Mouse (Mus musculus): Measurements from ENCODE around the gene Hat1.
A peak's percentile ranks its signal among the peaks of the same experiment; 100 is the strongest.

Hat1 gene

DNA sequence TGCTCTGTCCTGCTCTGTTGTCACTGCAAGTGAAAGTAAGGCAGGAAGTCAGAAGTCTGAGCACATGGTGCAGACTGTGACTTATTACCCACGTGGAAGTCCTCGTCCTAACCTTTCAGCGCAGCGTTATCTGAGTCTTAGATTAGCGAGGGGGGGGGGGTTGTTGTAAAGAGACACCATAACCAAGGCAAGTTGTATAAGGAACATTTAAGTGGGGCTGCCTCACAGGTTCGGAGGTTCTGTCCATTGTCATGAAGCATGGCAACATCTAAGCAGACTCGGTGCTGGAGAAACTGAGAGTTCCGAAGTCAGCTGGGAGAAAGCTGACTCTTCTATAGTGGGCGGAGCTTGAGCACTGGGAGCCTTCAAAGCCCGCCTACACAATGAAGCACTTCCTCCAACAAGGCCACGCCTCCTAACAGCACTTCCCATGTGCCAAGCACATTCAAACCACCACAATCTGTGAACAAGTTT is 12.3 kb upstream of the Hat1 start:
- DNase-seq (ENCODE audit: low spot score in 2 of 2), result no peak

DNA sequence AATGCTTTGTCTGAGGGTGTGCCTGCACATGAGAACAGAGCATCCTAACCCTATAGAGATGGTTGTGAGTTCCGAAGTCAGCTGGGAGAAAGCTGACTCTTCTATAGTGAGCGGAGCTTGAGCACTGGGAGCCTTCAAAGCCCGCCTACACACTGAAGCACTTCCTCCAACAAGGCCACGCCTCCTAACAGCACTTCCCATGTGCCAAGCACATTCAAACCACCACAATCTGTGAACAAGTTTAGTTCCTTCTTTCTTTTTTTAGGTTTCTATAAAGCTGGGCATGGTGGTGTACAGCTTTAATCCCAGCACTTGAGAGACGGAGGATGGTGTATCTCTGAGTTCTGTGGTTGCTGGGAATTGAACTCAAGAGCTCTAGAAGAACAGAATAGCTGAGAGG is 11.3 kb upstream of the Hat1 start:
- no peak for DNase-seq (ENCODE audit: low spot score in 2 of 2)

DNA sequence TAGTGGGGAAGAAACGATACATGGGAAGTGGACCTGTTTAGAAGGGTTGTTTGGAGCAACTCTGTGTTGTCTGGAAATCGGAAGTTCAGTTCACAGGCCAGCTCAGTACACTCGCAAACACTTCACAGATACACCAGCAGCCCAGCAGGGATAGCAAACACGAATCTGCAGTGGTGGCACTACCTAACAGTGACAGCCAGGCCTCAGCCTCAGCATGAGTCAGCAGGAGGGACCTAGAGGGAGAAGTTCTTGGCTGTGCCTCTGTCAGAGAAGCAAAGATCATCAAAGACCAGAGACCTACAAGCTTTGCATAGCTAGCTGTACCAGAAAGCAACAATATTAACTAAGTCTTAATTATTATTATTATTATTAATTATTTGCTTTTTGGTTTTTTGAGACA is 6.8 kb upstream of the Hat1 start:
- no peak for DNase-seq (ENCODE audit: low spot score in 2 of 2)

DNA sequence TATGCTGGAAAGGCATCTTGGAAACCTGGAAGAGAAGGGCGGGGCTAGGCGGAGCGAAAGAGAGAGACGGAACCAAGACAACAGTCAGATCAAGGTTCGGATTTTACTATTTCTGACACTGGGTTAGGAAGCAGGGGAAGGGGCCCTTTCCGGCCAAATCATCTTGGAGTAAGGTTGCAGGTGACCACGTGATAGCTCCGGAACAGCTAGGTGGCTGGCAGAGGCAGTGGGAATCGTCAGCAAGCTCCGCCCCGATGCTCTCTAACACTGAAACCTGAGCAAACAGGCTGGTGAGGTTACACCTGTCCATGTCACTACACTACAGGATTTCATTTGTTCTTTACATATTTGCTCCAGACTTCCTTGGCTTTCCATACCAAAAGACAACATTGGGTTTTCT is 4.9 kb upstream of the Hat1 start:
- no peak for DNase-seq (ENCODE audit: low spot score in 2 of 2)

DNA sequence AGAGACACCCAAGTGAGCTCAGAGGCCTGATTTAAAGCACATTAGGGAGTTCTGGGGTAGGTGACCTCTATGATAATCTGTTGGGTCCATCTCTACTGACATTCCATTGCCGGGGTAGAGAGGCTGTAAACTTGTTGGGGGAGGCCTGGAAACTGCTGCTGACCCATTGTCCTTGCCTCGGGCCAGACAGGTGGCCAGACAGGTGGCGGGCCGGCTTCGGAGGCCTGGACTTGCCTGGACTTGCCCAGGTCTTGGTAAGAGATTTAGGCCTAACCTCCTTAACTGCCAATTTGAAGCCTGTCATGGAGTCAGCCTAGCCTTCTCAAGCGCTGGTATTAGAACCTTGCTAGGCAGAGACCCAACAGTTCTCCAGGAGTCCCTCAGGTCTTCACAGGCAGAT is 992 bp upstream of the Hat1 start:
- DNase-seq (ENCODE audit: low spot score in 2 of 2), result no peak

DNA sequence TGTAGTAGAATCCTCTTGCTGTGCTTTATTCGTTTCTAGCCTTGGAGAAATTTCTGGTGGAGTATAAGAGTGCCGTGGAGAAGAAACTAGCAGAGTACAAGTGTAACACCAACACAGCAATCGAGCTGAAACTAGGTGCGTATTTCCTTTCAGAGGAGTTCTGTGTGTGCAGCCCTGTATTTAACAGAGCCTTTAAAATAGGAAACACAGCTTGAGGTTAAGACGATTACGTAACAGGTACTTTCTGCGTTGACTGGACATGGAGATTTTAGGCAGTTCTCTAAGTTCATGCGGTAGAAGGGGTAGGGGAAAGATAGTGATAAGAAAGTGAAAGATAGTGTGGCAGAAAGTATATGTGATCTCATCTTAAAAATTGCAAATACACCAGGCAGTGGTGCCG is 1.1 kb downstream of the Hat1 start:
- DNase-seq (ENCODE audit: low spot score in 2 of 2), result no peak

DNA sequence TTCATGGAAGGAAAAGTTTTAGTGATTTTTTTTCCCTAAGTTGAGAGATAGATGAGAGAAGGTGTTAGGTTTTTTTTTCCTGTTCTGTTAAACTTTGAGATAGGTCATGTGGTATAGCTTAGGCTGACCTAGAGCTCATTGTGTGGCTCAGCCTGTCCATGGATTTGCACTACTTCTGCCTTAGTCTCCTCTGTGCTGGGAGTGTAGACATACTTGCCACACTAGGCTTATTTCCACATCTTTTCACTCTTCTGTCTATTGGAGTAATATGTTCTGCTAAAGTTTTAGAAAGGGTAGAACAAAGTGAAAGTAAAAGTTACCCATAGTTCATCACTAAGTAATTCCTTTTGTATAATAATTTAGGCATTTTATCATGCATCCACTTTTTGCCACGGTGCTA is 16.9 kb downstream of the Hat1 start:
- no peak for DNase-seq (ENCODE audit: low spot score in 2 of 2)

DNA sequence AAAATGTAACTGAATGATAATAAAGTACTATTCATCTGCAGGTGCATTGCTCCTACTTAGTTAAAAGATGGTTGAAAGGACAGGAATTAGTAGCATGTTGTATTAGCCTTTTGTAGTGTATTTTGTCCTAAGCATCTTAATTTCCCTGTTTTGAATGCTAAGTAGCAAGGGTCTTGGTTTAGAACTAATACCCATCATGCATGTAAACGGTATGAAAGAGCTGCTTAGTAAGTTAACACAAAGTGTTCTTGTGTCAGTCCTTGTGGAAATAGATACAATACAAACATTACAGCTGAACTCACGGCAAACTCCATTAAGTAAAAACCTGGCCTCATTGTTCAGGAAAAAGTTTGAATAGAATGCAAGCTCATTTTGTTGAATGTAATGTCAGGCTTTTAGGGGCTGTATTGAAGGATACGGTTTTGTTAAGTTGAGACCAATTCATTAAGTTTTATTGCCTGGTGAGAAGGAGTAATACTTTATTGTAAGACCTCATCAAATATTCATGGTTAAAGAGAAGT is 30.1 kb downstream of the Hat1 start:
- DNase-seq (ENCODE audit: low spot score in 2 of 2), result no peak

DNA sequence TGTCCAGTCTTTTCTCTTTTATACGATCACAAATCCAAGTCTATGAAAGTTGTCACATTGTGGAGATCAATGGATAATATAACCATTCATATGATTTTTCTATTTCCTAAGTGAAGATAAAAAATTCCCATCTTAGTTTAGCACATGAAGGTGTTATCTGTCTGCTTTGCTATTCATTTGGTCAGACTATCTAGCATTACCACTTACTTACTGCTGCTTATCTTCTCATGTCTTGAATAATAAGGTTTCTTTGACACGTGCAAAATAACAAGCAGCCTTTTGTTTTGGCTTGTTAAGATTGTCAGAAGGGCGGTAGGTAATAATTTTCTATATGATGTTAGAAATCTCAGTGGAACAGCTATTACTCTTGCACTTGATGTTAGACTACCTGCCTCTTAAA is 30.6 kb downstream of the Hat1 start:
- no peak for DNase-seq (ENCODE audit: low spot score in 2 of 2)

DNA sequence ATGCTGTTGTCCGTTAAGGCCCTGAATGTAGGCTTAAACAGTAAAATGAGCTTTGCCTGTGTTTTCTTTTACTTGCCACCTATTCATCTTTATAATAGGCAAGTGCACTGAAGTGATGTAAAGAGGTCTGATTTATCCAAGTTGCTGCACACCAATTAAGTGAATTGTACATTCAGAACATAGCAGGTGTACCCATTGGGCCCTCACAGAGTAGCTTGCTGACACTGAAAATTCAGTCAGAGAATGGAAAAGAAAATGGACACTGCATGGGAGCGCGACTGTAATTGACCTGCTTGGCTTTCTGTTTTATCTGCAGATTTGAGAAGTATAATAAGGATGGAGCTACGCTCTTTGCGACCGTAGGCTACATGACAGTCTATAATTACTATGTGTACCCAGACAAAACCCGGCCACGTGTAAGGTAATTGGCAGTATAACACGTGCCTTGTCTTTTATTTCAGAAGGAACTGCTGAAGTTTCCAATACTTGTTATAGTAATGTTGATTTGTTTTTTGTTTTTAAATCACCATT is 32.2 kb downstream of the Hat1 start:
- DNase-seq (ENCODE audit: low spot score in 2 of 2), result no peak

DNA sequence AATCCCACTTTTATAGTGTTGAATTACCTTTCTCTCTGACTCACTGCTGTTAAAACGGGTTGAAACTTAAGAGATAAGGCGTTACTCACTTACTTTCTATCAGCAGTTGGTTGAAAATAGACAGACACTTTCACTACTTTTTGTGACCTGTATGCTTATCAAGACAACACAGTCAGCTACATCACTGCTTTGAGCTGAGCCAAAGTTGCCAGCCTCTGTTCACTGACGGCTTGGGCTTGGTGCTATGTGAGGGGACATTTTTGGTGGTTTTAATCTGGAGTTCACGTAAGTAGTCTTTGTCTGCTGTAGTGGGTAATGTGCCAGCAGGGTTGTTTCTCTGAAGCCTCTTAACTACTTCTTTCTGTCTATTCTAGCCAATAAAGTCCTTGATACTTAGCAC is 35.8 kb downstream of the Hat1 start:
- DNase-seq (ENCODE audit: low spot score in 2 of 2), result no peak

DNA sequence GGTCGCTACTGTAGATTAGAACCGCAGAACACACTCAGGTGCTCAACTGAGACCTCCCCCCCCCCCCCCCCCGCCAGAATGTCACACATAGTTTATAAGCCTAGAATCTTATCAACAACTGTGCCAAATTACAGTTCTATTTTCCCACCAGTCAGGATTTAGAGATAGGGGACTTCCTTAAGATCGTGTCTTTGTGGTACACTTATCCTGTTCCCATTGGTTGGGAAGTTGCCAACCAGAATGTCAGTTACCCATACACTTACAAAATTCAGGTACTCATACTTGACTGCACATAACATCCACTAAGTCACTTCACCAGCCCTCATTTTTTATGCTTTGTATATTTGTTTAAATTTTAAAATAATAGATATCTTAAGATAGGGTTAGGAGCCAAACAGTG is 46.7 kb downstream of the Hat1 start:
- no peak for DNase-seq (ENCODE audit: low spot score in 2 of 2)

DNA sequence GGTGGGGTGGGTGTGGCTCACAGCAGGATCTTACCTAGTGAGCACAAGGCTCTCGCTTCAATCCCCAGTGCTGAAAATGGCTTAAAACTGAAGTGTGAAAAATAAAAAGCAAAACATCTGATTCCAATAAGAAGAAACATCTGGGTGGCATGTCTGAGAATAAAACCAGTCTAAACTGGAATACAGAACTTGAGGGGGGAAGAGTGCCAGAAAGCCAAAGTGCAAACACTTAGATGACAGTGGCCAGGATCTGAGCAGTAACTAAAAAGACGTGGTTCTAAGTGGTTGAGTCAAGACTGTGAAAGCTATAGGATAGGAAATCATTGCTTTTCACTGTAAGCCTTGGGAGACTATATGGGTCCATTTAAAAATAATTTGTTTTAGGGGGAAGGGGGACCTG is 54.6 kb downstream of the Hat1 start:
- no peak for DNase-seq (ENCODE audit: low spot score in 2 of 2)

DNA sequence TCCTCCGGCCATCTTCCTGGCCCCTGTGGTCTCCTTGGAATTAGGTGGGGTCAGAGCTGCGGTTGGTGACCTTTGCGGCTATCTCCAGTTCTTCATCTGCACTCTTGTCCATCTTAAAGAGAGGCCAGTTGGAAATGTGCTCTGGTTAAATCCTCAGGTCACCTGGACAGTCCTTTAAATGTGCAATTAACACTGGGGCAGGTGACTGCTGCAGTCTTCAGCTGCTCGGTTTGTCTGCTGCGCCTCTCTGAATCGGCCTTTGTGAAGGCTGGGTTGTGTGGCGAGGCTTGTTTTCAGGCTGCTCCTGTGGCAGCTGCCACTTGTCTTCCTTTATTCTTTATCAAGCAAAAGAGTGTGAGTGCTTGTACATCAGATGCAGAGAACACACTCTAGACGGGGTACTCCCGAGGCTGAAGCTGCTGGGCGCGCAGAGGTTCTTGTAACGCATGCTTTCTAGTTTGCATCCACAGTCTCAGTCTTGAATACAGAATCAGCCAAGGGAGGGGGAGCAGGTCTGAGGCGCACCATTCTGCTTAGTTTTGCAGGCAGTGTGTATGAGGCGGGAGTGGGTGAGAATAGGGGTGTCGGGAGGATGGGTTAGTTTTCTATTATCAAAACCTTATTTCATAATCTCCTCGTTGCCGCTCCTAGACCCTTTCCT is 56.9 kb downstream of the Hat1 start:
- no peak for DNase-seq (ENCODE audit: low spot score in 2 of 2)

DNA sequence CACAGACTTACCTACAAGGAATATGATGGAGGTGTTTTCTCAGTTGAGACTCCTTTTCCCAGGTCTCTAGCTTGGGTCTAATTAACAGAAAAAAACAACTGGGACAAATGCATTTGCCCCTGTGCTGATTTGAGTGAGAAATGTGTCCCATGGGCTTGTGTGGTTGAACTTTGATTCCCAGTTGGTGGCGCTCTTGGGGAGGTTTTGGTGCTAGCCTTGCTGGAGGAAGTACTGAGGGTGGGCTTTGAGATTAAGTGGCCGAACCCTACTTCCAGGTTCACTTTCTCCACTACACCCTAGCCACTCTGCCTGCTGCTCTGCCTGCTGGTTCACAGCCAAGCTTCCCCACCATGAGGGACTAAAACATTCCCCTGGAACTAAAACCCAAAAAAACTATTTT is 60.8 kb downstream of the Hat1 start:
- no peak for DNase-seq (ENCODE audit: low spot score in 2 of 2)

DNA sequence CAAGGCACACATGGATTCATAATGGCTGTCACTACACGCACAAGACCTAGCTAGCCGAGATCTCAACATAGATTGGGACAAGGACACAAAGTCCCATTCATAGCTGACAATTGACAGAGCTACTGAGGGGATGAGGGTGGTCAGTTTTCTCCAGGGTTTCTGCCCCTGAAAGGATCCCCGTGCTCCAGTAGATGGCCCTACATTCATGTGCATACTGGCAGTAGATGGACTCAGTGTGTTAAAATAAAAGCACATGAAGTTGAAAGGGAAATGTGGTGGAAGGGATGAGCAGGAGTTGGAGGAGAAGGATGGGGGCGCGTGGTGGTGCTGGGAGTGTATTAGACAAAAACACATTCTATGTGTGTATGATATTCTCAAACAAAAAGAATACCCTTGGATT is 63.0 kb downstream of the Hat1 start:
- no peak for DNase-seq (ENCODE audit: low spot score in 2 of 2)

DNA sequence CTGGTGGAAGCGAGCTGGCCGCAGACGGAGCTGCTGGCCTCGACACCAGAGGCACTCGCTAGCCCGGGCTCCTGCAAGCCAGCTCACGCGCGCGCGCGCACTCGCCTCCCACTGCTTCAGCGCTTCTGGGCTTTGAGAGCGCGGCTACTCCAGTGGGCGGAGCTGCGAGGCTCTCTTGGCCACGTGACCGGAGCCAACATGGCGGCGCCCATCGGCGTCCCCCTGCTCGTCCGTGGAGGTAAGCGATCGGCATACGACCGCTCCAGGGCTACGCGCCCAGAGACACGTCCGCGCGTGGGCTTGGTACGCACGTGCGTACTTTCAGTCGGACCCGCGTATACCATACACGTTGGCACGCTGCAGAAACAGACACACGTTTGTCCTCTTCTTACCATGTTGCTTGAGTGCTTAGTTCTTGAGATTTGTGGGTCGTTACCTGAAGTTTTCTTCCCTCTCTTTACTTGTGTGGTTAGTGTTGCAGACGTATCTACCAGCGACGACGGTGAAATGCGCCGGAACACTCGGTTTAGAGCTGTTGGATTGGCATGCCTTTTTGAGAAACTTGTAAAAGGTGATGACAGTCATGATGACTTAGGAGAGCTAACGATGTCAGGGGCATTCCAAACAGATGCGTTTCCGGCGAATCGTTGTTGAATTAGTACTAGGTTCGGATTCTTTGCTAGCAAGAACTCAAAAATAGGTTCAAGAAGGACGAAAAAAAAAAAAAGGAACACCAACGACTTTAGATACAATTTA is 64.6 kb downstream of the Hat1 start, which contains the start of gene Metap1d:
TSS of gene Metap1d (plus strand) at position 116 of the 756 bp plus-strand sequence.
- peak; percentile 86 to 90 for DNase-seq (ENCODE audit: low spot score in 2 of 2)

DNA sequence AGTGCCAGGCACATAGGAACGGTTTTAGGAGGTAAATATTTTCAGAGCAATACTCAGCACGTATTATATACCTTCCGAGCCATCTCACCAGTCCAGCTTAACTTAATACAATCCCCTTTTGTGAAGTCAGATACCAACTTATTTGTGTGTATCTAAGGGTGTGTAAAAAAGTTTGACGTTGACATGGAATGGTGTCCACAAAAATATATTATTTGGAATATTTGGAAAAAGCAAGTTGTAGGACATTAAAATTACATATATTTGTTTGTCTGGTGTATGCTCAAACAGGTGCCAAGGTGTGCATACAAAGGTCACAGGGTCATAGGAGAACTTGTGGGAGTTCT is 65.1 kb downstream of the Hat1 start:
- DNase-seq (ENCODE audit: low spot score in 2 of 2), result no peak

DNA sequence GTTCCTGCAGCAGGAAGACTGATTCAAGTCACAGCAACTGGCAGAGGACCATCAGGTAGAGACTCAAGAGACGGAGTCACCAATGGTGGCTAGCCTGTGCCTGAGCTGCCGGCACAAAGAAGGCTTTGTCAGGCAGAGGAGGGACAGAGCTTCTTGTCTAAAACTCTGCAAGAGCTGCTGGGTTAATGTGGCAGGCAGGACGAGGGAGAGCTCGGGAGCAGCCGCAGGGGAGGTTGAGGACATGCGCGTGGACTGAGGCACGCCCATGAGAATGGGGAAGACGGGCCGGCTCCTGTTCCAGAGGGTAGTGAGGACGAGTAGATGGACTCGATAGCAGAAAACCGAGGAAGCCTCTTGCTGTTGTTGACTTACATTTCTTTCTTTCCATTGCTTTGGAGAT is 69.9 kb downstream of the Hat1 start:
- no peak for DNase-seq (ENCODE audit: low spot score in 2 of 2)

DNA sequence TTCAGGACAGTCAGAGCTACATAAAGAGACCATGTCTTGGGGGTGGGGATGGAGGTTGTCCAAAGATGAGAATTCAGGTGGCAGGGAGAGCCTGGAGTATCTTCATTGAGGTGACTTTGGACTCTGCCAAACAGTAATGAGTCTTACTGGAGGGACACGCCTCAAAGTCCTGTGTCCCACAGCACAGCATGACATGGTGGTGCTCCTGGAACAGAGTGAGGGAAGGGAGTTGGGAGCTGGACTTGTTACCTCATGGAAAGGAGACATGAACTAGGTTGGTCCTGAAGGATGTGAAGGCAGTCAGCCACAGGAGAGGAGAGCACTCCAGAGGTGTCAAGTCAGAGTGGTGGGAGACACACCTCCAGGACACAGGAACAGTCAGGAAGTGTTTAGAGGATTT is 70.9 kb downstream of the Hat1 start:
- DNase-seq (ENCODE audit: low spot score in 2 of 2), result no peak

DNA sequence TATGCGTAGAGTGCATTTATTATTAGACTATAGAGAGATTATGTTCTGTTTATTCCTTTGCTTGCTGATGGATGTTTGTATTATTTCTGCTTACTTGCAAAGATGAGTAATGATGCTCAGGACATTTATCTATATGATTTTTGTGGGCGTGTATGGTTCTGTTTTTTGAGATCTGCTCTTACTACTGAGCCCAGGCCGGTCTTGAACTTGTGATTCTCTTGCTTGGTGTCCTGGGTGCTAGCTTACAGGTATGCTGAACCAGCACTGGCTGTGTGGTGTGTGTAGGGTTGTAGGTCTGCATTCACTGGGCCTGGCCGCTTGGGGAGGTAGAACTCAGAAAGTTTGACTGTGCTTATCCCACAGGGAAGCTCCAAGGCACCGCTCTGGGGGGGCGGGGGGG is 72.4 kb downstream of the Hat1 start:
- no peak for DNase-seq (ENCODE audit: low spot score in 2 of 2)

DNA sequence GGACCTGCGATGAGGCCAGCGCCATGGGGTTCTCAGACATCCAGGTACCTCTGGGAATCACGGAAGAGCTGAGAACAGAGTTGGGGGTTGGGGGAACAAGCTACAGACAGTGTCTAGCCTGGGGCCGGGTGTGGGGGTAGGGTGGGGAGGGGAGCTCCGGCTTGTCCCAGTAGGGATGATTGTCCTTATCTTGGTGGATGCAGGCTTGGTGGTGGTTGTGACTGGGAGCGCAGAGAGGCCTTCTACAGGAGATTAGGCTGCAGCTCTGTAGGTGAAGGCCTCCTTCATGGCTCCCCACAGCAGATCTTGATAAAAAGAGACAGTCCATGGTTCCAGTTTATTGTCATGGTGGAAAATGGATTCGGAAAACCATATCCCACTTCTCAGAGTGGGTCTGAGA is 72.8 kb downstream of the Hat1 start:
- DNase-seq (ENCODE audit: low spot score in 2 of 2), result no peak

DNA sequence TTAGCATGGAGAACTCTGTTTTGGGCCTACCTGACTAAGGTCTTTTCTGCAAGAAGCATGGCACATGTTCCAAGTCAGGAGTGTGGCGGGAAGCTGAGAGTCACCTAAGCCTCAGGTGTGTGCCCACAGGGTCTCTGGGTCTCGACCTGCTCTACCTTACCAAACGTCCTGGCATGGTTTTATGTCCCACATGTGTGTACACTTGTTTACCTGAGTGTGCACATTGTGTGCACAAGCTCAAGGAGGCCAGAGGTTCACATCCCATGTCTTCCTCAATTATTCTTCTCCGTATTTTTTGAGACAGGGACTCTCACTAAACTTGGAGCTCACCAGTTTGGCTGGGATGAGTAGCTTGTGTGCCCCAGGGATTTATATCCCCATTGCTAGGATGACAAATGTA is 73.3 kb downstream of the Hat1 start:
- no peak for DNase-seq (ENCODE audit: low spot score in 2 of 2)
